Mouse (Mus musculus): ENCODE measurements around the gene Gm7247.

DNA sequence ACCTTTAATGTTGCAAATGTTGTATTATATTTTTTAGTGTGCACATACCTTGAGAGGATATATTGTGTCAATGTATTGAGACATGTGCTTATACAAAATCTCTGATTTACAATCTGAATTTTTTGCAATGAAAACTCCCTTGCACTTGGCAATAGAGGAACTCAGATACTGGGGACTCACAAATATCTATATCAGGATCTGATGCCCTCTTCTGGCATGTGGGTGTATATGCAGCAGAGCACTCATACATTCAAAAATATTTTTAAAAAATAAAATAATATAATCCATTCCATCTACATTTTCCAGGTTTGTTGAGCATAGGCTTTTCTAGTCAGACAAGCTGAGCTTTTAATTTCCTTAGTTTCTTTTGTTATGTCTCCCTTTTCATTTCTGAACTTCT lies 15.5 kb upstream of the Gm7247 start:
- TF ChIP-seq POLR2A (IDR thresholded peaks at IDR 0.05; ENCODE audit: low read depth, low read length) (no peak), CTCF (IDR thresholded peaks at IDR 0.05; ENCODE audit: extremely low read depth, insufficient read depth, insufficient read length, insufficient replicate concordance) (no peak)

All from spleen, adult 2 months (tissue).